Mouse (Mus musculus) small intestine, adult 2 months (tissue): ENCODE results near the gene Inpp5a. TPM values are rescaled to one million over a fixed set of nuclear protein-coding genes. Genes with fewer than 3 reads are reported as not detected.

Source experiments
- H3K27ac ChIP-seq: fragments of 200-500 bp; 2 replicates; pipeline ENCODE4 v1.5.1; 2012; ENCODE audit warnings: low read depth, low read length, control low read depth, inconsistent platforms; ENCODE audit not compliant: insufficient read depth
- H3K27me3 ChIP-seq: fragments of 200-500 bp; 2 replicates; pipeline ENCODE4 v1.6.1; 2012; ENCODE audit warnings: mild to moderate bottlenecking, moderate library complexity, low read length, inconsistent platforms; ENCODE audit not compliant: control insufficient read depth, insufficient read depth
- H3K36me3 ChIP-seq: fragments of 200-500 bp; 2 replicates; pipeline ENCODE4 v1.6.1; 2012; ENCODE audit warnings: mild to moderate bottlenecking, low read length, control low read depth, inconsistent platforms; ENCODE audit not compliant: control insufficient read depth, insufficient read depth
- H3K4me1 ChIP-seq: fragments of 200-500 bp; 2 replicates; pipeline ENCODE4 v1.6.1; 2012; ENCODE audit warnings: low read length, inconsistent platforms, mixed read lengths; ENCODE audit not compliant: control insufficient read depth, insufficient read depth, insufficient read length
- H3K4me3 ChIP-seq: fragments of 200-500 bp; 2 replicates; pipeline ENCODE4 v1.5.1; 2012; ENCODE audit warnings: low read depth, mild to moderate bottlenecking, control low read depth, inconsistent platforms, low read length, moderate library complexity
- CTCF ChIP-seq: fragments of 200-500 bp; IDR thresholded peaks from 2 replicates; pipeline ENCODE4 v1.5.1; 2012; ENCODE audit warnings: low read depth, mild to moderate bottlenecking, control low read depth, inconsistent platforms, low read length, moderate library complexity, mixed read lengths; ENCODE audit not compliant: insufficient replicate concordance, insufficient read length; ENCODE audit errors: extremely low read depth
- POLR2A ChIP-seq: fragments of 200-500 bp; IDR thresholded peaks from 2 replicates; pipeline ENCODE4 v1.6.1; 2012; ENCODE audit warnings: low read depth, mild to moderate bottlenecking, control low read depth, inconsistent platforms, low read length, moderate library complexity
- WGBS: fragments of 180-500 bp; shearing (Covaris S2); methylation state at CpG from one replicate; pipeline ENCODE4 v1.1.7; 2018; 5-methylcytosine and 5-hydroxymethylcytosine counted together
- polyA plus RNA-seq: library from polyadenylated mRNA; depleted of rRNA; stranded (reverse); fragments of >200 nt; gene quantifications from 2 replicates; pipeline ENCODE4 v1.2.3, GENCODE M21; 2012

The Inpp5a gene
- polyA plus RNA-seq, 1 experiment = 56.6 TPM

DNA sequence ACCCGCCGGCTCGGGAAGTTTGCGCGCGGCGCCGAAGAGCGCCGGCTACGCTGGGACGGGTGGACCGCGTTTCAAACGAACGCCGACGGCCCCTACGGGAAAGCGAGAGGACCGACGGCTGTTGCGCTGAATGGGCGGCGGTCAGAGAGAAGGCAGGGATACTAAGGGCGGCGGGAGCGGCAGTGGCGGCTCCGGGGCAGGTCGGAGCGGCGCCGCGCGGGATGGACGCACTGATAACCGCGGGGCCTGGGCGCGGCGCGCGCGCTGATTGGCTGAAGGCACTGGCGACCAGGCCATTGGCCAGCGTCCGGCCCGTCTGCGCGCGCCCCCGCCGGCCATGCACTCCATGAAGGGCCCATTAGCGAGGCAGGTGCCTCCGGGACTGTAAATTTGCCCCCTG lies 193.7 kb downstream of the Inpp5a start, which contains the start of gene Nkx6-2:
TSS of gene Nkx6-2 (minus strand) at position 203 of the 400 bp plus-strand sequence.
- Histone ChIP-seq H3K27ac (no peak within 1 kb of the TSS), H3K27me3 (peaks cover 65% of the 10 kb centered on the region), H3K4me1 (peaks cover 13% of the 10 kb centered on the region), H3K36me3 (peaks cover 18% of the 10 kb centered on the region), H3K4me3 (peak within 1 kb of the TSS; percentile 50)
- 1% methylated on average over 56 of the region's 56 CpGs for WGBS
- TF ChIP-seq POLR2A (no peak), CTCF (no peak)

DNA sequence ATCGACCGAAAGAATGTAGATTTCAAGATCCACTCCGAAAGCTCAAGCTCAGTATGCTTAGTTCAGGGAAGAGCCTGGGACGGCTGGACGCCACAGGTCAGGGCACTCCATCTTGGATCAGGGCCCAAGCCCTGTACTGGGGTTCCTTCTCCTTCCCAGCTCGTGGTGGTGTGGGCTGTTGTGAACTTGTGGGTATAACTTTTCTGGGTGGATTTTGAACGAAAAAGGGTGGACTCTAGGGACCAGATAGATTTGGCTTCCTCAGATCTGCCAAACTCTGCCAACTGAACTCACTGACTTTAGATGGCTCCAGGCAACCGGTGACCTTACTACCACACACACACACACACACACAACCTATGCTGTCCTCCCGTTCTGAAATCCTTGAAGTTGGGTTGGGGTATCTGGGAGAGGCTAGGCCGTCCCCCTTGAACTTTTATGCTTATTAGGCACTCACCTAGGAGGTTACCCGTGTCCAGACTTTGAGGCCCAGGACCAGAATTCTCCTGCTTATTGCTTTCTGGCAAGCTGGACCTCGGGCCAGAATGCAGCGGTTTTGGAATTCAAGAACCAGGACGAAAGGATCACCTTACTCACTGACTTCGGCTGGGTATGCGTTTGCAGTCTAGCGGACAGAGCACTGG lies 194.3 kb downstream of the Inpp5a start:
- peaks cover 65% of the 10 kb centered on the region for H3K27me3 ChIP-seq
- H3K27ac ChIP-seq = no peak overlapping the region
- peaks cover 13% of the 10 kb centered on the region for H3K4me1 ChIP-seq
- TF ChIP-seq CTCF (no peak), POLR2A (no peak)
- WGBS = 36% methylated on average over 17 of the region's 17 CpGs
- H3K4me3 ChIP-seq = no peak overlapping the region
- H3K36me3 ChIP-seq = peaks cover 12% of the 10 kb centered on the region

DNA sequence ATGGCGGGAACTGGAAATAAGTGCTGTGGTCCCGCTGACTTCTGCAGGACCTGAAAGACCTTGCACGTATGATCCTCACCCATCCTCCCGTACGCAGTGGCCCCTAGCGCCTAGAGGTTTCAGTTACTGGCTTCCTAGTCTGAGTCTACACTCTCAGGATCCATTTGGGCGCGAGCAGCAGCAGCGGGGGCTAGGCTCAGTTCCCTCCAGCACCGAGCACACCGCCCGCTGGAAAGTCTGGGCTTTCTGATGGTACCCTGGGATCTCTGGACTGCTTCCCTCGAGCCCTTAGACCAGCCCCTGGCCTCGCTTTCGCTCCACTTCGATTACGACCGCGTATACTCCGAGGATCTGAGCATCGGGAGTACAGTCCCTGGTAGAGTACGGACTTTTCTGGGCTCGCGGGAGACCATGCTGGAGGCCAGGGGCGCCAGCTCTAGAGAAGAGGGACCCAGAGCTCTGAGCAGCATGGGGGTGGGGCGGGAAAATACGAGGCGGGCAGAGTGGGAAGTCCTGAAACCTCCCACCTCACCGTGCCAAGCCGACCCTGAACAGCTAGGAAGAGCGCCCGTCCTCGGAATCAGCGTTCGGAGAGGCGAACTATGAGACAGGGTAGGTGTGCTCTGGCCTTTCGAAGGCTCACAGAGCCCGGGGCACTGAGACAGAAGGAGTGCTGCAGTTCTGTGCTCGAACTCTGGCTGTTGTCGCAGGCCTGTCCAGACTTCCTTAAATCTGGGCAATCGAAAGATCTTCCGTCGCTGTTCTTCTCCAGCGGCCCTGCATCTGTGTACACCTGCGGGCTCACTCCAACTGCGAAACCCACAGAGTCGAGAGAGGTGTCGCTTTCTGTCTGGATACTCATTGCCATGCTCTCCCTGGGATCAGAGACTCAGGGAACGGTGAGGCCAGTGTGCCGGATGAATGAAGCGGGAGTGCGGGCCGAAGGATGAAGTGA lies 195.6 kb downstream of the Inpp5a start:
- Histone ChIP-seq H3K27me3 (peaks cover 65% of the 10 kb centered on the region), H3K27ac (no peak overlapping the region), H3K36me3 (peaks cover 3% of the 10 kb centered on the region; the same call in 1 of the 2 replicates), H3K4me1 (peaks cover 13% of the 10 kb centered on the region), H3K4me3 (no peak overlapping the region)
- TF ChIP-seq CTCF (no peak), POLR2A (no peak)
- WGBS = 8% methylated on average over 53 of the region's 53 CpGs

DNA sequence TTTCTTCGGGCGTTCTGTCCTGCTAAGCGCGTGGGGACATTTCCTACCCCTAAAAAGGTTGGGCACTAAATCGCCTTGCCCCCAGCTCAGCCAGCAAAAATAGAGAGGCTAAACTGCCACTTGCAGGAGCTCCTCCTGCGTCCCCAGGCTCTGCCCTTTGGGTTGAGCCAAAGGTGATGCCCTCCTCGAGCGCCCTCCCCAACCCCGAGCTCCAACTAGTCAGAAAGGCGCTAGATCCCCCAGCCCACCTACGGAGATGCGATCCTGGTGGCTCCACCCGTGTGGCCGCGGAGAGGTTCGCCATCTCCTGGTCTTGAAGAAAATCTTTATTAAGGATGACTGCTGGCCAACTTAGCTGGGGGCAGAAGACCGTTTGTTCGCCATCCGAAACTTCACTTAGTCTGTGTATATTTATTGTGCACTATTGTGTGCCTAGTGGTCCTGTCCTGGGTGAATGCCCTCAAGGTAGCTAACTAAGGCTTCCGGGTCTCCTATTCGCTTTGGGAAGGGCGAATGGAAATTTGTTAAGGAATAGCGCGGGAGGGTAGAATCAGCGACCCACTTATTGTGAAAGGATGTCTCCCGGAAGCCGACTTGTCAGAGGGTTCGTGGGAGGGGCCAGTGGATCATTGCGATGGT lies 196.4 kb downstream of the Inpp5a start:
- H3K4me3 ChIP-seq = no peak overlapping the region
- TF ChIP-seq CTCF (no peak), POLR2A (no peak)
- H3K36me3 ChIP-seq = no peaks in the 10 kb centered on the region
- H3K27ac ChIP-seq = no peak overlapping the region
- peaks cover 63% of the 10 kb centered on the region for H3K27me3 ChIP-seq
- peaks cover 13% of the 10 kb centered on the region for H3K4me1 ChIP-seq
- WGBS = 8% methylated on average over 29 of the region's 29 CpGs

GRCm38 (mm10) chr7:139587919-139588318 lies 199.0 kb downstream of the Inpp5a start:
- Histone ChIP-seq H3K36me3 (no peaks in the 10 kb centered on the region), H3K27ac (no peak overlapping the region), H3K27me3 (peaks cover 38% of the 10 kb centered on the region), H3K4me1 (no peaks in the 10 kb centered on the region), H3K4me3 (no peak overlapping the region)
- no peak for TF ChIP-seq CTCF
- TF ChIP-seq POLR2A = no peak
- 32% methylated on average over 7 of the region's 7 CpGs for WGBS

DNA sequence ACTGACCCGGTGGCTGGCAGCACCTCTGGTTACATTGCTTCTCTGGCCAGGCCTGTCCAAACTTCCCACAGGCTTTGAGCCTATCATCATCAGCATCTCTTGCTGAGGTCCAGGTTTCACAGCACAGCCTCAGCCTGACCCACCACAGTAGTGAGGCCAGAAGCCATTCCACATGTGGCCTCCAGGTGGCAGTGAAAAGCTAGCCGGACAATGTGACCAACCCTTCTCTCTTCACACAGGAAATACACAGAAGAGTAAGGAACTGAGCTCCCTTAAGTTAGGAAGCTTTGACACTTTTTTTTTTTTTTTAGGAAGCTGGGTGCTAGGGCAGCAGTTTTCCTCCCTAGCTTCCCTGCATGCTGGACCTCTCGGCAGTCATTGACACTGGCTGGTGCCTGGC lies 201.4 kb downstream of the Inpp5a start:
- Histone ChIP-seq H3K4me3 (no peak overlapping the region), H3K27me3 (peaks cover 17% of the 10 kb centered on the region), H3K27ac (no peak overlapping the region), H3K36me3 (no peaks in the 10 kb centered on the region), H3K4me1 (no peaks in the 10 kb centered on the region)
- TF ChIP-seq POLR2A (no peak), CTCF (peak; percentile 61; the same call in 1 of the 2 replicates)
- WGBS = 34% methylated on average over 3 of the region's 3 CpGs
